Mouse (Mus musculus) adrenal gland (tissue): ENCODE data around the gene Mepce.

ENCODE experiments used
- intact Hi-C: fragments of 180-260 bp; cut with DNase I; formaldehyde crosslinking; loops from one replicate; pipeline ENCODE4 v1.15.1; 2025

Gene Mepce

DNA sequence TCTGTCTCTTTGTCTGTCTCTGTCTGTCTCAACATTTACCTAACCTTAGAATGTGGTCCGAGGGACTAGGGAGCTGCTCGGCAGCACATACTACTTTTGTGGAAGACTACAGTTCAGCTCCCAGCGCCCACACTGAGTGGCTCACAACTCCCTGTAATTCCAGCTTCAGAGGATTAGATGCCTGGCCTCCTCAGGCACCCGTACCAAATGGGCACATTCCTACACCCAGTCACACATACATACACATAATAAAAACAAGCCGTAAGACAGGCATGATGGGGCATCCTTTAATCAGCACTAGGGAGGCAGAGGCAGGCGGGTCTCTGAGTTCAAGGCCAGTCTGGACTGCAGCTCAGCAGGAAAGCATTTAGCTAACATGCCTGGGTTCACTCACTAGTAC lies 44.6 kb downstream of the Mepce start:
- intact Hi-C loops = loop anchor here (5.0 kb wide), 1 partner anchor 86 kb away; no protein-coding TSS in a partner anchor

DNA sequence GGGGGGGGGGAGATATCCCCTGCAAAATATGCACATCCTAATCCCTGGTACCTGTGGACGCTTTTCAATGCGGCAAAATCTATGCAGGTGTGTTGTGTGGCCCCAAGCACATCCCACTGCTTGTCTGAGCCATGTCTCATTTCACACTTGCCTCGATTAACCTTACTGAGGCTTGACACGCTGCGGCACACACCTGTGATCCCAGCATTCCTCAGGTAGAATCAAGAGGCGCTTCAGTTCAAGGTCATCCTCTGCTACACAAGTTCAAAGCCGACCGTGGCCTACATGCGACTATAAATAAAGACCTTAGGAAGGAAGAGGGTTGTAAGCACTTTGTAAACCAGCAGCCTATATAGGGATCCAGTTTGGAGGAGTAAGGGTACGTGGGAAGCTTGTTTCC lies 45.4 kb downstream of the Mepce start:
- intact Hi-C loops = loop anchor here (5.0 kb wide), 1 partner anchor 85 kb away; no protein-coding TSS in a partner anchor

DNA sequence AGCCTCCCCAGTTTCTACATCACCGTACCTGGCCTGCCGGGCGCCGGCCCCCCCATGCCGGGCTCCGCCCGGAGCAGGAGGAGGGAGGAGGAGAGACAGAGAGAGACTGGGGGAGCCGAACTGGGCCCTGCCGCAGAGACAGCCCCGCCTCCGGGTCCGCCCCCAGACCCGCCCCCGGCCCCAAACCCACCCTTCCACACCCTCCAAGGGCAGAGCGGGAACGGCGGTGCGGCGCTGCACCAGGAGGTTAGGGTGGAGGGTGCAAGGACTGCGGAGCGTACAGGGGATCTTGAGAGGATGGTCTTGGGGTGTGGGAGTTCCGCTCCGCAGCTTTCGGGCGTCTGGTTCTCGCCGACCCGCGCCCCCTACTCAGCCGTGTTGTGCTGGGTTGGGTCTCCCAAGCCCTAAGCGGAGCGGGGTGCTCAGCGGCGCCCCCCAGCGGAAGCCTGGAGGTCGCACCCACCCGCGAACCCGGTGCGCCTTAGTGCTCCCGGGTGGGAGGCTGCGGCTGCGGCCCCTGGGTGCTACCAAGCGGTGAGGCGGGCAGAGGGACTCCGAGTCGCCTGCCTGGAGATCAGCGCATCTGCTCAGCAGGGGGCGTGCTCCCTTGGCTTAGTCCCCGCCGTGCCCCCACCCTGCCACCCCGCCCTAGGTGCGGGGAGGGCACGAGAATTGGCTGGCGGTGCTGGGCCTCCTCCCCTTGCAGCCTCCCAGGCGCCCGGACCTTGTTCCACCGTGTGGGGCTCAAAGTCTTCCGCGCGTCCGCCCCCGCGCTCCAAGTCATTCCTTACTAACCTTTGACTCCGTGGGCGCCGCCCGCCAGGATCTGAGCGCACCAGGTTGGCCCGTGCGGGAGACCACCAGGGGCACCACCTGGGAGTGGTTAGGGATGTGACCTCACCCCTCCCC lies 46.2 kb downstream of the Mepce start, which contains the start of gene Nyap1:
Gene Nyap1, minus strand, starts transcription at position 585 of the 909 bp plus-strand sequence.
- intact Hi-C loops = loop anchor here (5.0 kb wide), 1 partner anchor 84 kb away; no protein-coding TSS in a partner anchor

DNA sequence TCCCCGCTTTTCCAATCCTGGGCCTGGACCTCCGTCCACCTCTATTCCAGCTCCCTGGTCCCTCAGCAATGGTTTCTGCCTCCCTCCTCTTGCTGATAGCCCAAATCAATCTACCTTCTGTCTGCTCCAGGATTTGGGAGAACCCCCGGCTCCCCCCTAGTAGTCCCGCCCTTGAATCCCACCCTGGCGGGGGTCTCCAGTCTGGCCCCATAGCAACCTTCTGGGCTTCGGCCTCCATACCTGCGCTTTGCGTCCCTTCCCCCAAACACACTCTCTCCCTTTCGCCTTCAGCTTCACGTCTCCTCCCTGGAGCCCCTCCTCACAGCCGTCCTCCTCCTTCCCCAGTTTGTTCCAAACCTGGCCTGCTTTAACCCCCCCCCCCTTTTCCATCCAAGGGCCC lies 46.9 kb downstream of the Mepce start:
- intact Hi-C loops = loop anchor here (5.0 kb wide), 1 partner anchor 83 kb away; no protein-coding TSS in a partner anchor

DNA sequence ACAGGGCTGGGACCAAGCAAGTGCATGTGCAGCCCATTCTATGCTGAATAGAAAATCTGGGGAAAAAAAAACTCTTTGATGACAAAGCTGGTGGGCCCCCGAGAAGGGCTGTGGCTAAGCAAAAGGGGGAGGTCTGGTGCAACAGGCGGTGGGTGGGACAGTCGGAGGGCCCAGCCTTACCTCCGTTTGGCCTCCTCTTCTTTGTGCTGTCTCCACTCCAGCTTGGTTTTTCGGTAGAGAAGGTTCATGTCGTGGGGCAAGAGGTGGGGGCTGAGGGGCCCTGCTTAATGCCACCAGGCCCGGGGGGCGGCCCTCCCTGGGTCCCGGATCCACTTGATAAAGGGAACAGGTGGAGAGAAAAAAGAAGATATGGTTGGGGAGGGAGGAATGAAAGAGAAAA lies 48.0 kb downstream of the Mepce start:
- intact Hi-C loops = no loop called here

DNA sequence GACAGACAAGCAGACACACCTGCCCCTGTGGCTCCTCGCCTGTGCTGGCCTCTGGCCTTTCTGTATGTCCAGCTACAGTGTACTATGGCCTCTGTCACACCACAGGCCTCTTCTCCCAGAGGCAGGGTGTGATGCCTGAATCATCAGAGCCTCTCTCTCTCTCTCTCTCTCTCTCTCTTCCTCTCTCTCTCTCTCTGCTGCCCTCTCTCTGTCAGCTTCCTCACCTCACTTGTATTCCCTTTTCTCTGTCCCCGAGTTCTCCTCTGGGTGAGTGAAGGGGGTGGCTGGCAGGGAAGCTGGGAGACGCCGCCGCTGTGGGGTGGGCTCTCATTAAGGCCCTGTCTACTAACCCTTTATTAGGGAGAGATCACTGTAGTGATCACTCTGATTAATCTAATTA lies 48.9 kb downstream of the Mepce start:
- intact Hi-C loops = no loop called here

DNA sequence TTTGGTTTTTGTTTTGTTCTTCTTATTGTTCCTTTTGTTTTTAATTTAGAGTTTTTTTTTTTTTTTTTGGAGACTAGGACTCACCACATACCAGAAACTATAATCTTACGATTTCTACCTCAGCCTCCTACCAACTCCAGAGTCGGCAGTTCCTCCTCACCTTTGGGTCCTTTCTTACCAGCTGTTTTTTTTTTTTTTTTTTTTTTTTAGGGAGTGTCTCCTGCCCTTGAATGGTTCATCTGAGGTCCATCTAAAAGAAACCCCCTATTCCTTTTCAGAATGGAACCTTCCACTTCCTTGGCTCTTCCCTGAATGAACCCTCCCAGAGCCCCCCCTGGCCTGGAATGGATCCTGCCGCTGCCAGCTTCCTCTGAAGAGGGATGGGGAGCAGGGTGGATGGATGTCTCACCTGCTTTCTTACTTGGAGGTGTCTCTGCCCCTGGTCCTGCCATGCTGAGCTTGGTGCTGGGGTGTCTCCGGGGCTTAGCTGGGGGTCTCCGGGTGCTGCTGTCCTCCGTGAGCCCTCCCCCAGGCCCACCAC lies 50.0 kb downstream of the Mepce start:
- intact Hi-C loops = no loop called here

DNA sequence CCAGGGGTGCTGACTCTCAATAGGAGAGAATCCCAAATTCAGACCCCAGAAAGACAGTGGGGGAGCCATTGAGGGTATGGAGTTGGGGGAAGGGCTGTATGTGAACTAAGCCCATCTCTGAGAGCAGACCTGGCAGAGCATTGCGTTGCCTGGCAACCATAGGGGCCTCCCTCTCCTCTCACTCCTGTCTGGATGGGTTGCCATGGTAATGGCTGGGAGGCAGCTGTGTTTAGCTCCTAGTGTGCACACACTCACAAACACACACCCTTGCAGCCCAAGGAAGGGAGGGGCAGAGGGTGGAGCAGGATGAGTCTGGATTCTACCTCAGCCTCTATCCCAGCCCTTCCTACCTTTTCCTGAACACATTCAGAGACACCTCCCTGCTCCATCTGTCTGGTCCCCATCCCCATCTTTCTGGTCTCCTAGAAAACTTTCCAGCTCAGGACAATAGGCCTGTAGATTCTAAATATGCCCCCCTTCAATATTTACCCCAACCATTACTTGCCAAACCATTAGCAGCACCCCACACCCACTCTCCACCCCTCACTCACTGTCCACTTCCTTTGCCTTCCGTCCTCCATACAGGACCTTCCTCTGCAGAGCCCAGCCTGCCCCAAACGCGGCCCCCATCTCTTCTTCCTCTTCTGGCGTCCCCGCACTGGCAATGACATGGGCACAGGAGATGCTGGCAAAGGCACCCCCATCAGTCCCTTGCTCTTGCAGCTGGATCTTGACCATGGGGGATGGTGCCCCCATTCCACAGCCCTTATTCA lies 53.0 kb downstream of the Mepce start:
- intact Hi-C loops = no loop called here

DNA sequence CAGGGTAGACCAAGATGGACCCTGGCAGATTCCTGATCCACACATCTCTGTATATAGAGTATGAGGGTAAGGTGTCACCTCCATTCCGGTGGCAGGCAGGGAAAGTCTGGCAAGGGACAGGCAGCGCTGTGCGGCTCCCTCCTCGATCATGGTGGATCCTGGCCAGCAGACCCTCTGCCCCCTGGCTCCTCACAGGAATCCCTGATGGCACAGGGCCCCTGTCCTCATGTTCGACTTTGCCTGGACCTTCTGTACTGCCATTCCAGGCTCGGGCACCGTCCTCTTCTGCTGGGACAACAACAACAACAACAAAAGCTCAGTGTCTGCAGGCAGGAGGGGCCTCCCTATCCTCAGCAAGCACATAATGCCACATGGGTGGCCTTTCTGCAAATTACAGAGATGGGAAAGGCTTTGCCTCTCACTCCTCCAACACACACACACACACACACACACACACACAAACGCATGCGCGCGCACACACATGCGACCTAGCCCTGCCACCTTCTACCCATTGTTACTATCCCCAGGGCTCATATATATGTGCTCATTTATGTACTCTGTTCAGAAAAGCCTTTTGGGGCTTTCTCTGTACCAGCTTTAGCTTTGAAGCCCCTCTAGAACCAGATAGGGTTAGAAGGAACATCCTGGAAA lies 53.7 kb downstream of the Mepce start:
- intact Hi-C loops = no loop called here
